Mouse (Mus musculus): ENCODE measurements around the gene Hsd17b14.
"Not testable (repeated sequence)": the region's sequence is repeated elsewhere in the genome, so short reads cannot be mapped to it uniquely, and the experiment has no call there.

The Hsd17b14 gene

GRCm38 (mm10) chr7:45554744-45555143, at the start of gene Hsd17b14:
Gene Hsd17b14 (plus strand): TSS chr7:45554893.
- DNase-seq: no peak

- DNase-seq: no peak
Measured at GRCm38 (mm10) chr7:45507583-45507982, 47.1 kb upstream of the Hsd17b14 start.

DNA sequence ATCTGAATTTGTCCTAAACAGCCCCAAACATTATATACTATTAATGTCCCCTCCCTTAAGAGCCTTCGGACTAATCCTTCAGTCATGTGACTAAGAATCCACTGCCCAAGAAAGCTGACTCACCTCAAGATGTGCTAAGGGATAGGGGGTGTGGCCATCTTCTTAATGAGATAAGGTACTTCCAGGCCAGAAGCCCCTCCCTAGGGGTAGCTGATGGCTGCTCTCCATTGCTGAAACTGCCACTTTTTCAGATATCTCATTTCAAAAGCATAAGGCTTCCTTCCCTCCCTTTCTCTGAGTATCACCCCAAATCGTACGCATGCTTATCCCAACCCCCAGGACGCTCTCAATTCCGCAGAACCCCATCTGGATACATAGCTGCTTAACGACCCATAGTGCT, 46.1 kb upstream of the Hsd17b14 start:
- no peak for DNase-seq

DNA sequence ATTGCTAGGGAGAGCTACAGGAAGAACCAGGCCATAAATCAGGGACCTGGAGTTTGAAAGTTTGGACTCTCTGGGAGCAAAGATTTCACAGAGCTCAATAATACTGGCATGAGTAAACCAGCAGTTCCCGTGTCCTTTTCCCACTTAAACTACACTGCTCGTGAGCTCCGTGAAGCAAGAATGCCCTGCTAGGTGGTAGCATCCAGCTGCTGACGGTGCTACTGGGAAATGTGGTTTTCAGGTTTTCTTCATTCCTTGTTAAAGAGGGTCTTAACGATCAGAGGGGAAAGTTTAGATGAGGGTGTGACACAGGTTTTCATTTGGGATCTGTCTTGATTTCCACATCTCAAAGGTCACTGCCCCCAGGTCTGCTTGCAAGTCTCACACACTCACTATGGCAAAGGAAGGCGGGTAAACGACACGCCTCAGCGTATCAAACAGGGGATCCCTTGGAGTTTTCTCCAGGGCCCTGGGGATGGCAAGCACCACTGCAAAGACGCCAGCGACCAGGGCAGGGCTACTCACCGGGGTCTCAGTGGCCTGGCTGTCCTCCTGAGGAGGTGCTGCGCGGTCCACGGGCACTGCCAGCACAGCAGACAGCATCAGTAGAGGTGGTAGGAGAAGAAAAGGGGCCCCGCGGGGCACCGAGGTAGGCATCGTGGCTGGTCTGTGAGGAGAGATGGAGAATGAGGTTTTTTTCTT, 45.4 kb upstream of the Hsd17b14 start:
- no peak for DNase-seq

DNA sequence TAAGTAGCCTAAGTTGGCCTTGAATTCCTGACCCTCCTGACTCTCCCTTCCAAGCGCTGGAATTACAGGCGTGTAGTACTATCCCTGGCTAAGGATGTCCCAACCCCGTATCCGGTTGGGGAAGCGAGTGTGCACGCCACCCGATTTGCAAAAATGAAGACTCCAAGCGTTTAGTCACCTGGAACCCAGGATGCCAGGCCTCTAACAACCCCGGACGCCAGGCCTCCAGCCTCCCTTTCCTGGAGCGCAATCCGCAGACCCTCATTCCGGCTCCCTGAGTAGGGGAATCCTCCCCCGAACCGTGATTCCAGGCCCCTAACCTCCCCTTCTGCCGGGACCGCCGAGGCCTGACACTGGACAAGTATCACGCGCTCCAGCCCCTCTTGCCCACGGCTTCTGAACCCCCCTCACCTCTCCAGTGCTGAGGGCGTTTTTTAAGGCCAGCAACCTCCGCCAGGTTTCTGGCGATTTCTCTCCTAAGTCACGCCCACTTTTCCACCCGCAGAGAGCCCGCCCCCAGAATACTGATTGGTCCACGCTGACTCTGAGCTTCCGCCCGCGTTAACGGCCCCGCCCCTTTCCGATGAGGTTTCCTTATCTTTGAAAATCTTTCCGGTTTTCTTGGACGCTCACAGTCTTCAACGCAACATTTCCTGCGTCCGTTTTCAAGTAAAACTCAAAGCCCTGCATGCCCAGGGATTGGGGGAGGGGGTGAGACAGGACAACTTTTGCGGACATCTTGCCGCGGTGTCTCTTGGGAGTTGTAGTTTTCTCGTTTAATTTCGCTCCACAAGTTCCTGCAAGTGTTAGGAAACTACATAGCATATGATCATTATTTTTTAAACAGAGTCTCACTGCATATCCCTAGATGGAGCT, 44.5 kb upstream of the Hsd17b14 start, which contains the start of gene Nucb1:
Gene Nucb1, minus strand, starts transcription at position 495 of the 876 bp plus-strand sequence.
- peak; percentile 93 to 94 for DNase-seq

DNA sequence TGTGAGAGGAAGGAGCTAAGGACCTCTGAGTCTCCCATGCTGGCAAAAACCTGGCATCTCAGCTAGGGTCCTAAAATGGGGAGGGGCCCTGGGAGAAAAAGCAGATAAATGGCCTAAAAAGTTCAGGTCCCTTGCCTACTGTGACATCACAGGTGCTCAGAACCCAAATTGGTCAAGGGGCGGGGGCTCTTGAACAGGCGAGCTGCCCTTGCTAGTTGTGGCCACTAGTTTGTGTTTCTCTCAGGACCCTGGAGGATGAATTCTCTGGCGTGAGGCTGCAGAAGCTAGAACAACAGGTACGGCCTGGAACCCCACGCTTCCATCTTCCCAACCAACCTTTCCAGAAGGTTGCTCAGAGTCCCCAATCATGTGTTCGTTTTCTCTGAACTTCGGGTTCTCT, 40.3 kb upstream of the Hsd17b14 start:
- DNase-seq: no peak

GRCm38 (mm10) chr7:45515436-45515835, 39.3 kb upstream of the Hsd17b14 start:
- no peak for DNase-seq

DNA sequence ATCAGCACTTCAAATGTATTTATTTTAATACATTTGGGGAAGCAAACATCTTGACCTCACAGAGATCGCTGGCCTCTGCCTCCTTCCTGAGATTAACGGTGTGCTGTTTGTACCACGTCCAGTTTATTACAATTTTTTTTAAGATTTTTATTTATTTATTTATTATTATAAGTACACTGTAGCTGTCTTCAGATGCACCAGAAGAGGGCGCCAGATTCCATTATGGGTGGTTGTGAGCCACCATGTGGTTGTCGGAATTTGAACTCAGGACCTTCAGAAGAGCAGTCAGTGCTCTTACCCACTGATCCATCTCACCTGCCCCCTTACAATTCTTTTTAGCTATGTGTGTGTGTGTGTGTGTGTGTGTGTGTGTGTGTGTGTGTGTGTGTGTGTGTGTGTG, 37.8 kb upstream of the Hsd17b14 start:
- DNase-seq: peak; percentile 30 to 42

DNA sequence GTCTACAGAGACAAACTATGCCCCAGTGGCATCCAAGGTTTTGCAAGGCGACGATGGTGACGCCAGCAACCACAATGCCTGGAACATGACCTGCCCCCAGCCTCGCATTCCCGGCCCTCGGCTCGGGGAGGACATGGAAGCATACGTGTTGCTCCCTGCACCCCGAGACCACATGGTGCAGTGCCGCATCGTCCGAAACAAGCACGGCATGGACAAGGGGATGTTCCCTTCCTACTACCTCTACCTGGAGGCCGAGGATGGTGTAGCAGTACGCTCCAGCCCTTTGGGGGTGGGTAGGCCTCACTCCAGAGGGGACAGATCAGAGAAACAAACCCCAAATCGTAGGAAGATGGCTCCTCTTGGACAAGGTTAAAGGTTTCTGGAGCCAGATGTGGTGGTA, 36.1 kb upstream of the Hsd17b14 start:
- no peak for DNase-seq

- peak; percentile 46 to 51 for DNase-seq
Measured at GRCm38 (mm10) chr7:45519345-45520120, 35.2 kb upstream of the Hsd17b14 start.

DNA sequence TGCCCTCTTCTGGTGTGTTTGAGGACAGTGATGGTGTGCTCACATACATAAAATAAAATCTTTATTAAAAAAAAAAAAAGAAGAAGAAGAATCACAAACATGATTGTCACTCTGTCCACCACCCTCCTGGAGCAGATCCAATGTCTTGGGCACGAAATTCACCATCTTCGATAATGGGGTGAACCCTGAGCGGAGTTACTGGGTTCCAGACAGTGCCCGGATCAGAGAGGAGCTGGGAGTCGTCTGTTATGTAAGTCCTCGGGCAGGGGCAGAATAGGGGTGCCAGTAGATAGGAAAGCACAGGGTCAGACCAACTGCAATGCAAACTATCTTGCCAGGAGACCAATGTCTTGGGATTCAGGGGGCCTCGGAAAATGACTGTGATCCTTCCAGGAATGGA, 34.1 kb upstream of the Hsd17b14 start:
- no peak for DNase-seq

DNA sequence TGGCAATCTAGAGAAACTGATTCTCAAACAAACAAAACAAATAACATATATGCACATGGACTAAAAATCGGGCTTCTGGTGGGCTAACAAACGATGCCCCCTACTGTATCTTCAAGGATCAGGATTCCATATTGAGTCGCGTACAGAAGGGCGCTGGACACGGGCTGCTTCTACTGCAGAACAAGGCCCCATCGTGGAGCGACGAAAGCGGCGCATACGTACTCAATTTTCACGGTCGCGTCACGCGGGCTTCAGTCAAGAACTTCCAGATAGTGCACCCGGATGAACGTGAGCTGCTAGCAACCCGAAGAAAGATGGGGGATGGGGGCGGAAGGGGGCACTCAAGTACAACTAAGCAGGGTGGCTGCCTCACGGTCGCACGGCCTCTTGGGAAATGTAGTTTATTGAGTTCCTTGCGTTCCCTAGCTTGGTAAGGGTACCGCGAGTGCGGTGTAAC, 32.9 kb upstream of the Hsd17b14 start:
- peak; percentile 94 to 95 for DNase-seq

DNA sequence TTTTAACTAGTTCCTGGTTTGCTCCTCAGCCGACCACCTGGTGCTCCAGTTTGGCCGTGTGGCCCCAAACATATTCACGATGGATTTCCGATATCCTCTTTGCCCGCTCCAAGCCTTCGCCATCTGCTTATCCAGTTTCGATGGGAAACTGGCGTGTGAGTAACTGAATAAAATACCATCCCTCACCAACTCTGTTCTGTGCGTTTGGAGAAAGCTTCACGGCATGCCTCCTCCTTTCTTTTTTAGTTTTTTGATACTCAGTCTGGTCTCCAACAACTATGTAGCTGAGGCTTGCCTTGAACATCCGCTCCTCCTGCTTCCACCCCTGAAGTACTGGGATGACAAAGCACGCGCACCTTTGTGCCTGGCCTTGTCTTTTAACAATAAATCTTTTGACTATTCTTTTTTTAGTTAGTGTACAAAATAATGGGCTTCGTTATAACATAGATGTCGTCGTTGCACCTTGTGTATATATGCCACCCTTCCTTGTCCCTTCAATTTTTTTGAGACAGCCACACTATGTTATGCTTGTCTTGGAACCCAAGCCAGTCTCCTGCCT, 32.4 kb upstream of the Hsd17b14 start:
- no peak for DNase-seq

DNA sequence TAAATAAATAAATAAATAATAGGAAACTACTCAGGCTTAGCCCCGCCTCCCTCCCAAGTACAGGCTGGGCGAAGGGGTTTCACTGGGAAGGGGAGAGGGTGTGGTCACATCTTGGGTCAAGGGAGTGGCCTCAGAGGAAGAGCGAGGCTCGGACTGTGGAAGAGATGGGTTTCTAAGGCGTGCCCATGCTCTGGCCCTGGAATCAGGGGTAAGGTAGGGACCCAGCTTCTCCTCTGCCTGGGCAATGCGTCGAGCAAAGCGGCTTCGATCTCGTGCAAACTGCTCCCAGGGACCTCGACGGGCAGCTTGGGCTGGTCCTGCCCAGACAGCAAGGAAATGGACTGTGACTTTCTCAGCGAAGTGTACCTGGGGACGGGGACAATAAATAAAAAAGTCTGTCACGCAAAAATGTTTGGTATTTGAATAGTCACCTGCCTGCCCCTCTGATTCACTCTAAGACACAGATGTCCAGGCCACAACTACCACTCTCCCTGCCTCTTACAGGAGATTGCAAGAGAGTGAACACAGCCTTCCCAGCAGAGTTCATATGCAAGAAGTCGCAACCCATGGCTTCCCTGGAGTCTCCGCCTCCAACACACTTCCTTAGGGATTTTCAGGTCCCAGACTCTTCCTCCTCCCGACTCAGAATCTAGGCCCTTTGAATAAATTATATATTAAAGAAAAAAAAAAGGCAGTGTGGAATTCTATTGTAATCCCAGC, 31.6 kb upstream of the Hsd17b14 start:
- DNase-seq: peak; percentile 36 to 44

DNA sequence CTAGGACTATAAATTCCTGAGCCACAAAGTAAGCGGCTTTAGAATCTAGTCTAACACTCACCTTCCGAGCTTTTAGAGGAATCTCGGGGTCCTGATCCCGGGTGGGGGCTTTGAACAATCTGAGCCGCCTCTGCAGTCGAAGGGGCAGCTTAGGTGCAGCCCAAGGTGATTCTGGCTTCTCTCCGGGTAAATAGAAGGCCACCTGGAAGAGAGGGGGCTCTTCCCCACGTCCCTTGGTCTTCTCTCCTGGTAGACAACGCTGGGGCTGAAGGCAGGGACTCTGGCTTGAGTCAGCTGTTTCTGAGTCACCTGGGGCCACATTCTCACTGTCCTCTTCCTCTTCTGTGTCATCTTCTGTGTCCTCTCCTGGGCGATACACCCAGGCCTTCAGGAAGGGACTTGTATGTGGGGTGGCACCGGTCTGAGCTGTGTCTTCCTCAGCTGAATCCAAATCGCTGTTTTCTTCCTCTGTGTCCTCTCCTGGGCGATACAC, 31.0 kb upstream of the Hsd17b14 start:
- DNase-seq: peak; percentile 29 to 32

DNA sequence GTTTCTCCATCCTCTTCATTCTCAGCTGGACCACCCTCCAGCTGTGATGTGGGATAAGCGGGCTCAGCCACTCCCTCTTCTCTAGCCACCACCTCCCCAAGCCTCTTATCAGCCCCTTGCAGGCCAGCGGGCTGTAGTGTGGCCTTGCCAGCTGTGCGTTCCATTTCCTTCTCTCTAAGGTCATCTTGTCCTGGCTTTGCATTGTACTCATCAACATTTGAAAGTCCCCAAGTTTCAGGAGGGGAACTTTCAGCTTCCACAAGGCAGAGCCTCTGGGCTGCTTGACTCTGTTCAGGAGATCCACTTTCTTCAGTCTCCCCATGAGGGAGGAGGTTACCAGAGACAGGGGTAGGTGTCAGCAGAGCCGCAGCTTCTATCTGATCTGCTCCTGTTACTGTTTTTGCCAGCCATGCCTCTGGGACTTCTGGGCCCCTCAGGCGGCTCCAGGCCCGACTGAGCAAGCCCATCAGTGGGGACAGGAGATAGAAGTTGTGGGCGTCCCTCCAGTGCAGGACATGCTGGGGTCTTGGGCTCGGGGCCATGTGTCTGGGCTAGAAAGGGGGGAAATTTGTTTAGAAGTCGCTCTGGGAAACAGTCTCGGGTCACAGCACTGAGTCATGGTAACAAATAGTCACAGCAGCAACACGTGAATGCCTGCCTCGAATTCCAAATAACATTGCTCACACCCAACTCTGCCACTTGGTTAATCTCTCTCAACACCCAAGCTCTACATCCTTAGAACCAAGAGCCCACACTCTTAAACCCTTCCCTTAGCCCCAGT, 29.7 kb upstream of the Hsd17b14 start:
- DNase-seq: peak; percentile 38 to 43

DNA sequence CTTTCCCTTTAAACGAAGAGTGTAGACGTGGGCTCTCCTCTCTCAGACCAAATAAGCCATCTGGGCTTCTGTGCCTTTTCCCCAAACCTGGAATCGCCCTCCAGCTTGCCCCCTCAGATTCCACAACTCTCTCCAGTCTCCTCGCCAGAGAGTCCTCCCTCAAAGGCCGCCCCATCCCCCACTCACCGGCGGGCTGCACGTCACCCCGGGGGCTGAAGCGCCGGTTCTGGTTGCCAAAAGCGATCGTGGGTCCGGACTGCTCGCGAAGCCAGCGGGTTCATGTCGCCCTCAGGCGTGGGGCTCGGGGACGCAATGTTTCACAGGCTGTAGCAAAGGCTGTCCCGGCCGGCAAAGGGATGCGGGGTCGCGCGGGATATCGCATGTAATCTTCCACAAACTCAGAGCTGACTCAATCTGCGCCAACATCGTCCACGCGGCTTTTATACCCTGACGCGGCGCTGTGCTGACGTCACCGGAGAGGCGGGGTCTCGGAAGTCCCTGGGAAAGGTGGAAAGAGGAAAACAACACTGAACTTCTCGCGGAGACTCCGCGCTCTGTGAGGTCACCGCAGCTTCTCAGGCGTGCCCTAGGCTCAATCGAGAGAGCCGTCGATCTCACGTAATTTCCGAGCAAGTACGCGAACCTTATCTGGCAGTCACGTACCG, 28.8 kb upstream of the Hsd17b14 start, which contains the start of the genes Ppp1r15a and Plekha4:
Gene Ppp1r15a, minus strand, starts transcription at position 460 of the 665 bp plus-strand sequence.
Gene Plekha4, plus strand, starts transcription at position 522 of the 665 bp plus-strand sequence.
- peak; percentile 99 for DNase-seq

GRCm38 (mm10) chr7:45526474-45527120, 28.1 kb upstream of the Hsd17b14 start:
- DNase-seq: peak; percentile 53 to 60

GRCm38 (mm10) chr7:45527169-45527568, 27.5 kb upstream of the Hsd17b14 start:
- DNase-seq: not testable (repeated sequence)

DNA sequence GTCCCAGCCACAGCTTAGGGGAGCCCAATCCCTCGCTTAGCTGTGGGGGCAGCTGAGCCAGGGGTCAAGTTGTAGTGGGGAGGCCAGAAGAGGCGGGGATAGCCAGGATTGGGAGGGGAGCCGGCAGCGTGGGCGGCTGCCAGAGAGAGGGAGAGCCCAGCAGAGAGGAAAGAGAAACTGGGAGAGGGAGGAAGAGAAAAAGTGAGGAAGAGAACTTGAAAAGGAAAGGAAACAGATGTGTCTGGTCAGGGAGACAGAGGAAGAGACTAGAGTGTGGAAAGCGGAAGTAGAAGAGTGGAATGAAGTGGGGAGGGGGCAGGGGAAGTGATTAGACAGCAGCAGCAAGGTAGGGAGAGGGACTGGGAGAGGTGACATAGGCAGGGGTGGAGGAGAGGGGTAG, 25.2 kb upstream of the Hsd17b14 start:
- DNase-seq: peak; percentile 29 to 47

All from B cell, adult 2 months (primary cell).